Mouse (Mus musculus) inflammation-experienced regulatory T-cells, adult 16 weeks (primary cell): Measurements from ENCODE around the gene Ell3. TPM values are rescaled to one million over a fixed set of nuclear protein-coding genes. Genes with fewer than 3 reads are reported as not detected.

ENCODE experiments used
- polyA plus RNA-seq: library from polyadenylated mRNA; unstranded; fragments of 100-300 nt; shearing (Covaris generic); gene quantifications from one replicate; pipeline ENCODE4 v1.2.1, GENCODE M21; 2017

Gene Ell3
- polyA plus RNA-seq, result 0.74 TPM

DNA sequence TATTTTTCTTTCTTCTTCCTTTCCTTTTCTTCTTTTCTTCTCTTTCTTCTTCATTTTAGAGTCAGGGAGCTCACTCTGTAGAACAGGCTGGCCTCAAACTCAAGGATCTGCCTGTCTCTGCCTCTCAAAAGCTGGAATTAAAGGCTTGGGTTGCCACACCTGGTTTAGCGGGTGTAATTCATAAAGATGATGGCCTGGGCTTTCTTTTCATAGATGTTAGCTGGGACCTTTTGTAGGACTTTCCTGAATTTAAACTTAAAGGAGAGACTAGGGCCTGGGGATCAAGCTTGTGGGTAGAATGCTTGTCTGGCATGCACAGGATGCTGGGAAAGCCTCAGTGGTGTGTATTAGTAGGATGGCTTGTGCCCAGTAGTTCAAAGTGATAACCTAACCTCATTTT lies at the start of gene Ell3:
Gene Ell3 (minus strand): TSS at position 101 of the 400 bp plus-strand sequence.

DNA sequence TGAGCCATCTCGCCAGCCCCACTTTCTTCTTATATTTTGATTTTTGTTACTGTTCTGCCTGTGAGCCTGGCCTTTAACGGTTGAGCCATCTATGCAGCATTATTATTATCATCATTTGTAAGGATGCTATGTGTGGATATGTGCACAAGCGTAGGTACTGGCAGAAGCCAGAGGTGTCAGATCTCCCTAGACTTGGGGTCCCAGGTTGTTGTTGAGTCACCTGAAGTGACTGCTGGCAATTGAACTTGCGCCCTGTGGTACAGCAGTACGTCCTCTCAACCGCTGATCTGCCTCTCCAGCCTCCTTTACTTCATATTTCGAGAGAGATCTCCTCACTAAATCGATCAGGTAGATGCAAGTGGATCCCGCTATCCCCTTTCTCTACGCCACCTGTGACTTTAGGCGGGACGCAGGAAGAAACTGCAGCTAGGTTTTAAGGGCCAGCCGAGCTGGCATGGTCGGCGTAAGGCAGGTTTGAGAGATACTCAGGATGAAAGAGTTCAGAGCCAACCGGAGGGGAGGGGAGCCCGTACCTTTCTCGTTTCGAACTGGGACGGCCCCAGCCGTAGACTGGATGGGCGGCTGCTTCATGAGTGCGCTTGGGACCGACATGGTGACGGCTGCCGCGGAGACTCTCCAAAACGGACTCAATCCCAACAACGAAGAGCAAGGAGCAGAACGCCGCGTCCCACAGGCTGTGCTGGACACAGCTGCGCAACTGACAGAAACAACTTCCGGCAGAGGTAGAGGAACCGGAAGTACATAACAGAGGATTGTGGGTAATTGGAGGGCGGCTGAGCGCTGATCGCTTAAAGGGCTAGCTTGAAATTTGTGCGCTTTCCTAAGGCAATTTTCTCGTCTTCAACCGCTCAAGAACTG lies 29.5 kb upstream of the Ell3 start, which contains the start of gene Mfap1b:
Gene Mfap1b (minus strand): TSS at position 767 of the 879 bp plus-strand sequence.

DNA sequence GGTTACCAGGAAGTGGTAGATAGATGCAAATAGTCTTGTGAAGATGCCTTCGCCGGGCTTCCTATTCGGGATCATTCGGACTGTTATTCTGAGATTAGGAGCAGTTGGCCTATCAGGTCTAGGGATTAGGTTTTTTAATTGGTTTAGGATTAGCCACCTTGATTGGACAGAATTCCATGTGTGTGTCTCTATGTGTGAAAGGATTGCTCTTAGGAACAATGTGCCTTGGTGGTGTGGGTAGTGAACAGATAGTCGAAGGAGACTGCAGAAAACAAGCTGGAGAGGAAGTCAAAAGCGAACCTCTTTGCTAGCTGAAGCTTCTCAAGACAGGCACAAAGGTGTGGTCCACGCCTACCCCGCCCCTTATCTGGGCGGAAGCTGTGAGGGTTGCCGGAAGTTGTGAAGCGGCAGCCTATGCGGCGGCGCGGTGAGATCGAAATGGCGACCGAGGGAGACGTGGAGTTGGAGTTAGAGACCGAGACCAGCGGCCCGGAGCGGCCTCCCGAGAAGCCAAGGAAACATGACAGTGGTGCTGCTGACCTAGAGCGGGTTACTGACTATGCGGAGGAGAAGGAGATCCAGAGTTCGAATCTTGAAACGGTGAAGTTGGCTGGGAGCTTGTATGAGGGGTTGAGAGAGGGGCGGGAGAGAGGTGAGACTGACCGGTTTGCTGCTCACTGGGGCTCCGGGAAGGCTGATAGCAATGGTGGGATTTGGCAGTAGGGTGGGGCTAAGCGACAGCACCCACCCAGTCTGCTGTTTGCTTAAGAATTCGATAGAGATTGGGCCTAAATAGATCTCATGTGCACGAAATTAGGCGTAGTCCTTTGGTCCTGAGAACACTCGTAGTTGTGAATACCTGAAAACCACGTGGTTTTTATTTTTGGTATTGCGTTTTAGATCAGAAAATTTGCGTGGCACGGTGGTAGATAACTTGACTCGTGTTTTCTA lies 12.9 kb upstream of the Ell3 start, which contains the start of gene Serinc4:
Gene Serinc4 (minus strand): TSS at position 90 of the 951 bp plus-strand sequence.

DNA sequence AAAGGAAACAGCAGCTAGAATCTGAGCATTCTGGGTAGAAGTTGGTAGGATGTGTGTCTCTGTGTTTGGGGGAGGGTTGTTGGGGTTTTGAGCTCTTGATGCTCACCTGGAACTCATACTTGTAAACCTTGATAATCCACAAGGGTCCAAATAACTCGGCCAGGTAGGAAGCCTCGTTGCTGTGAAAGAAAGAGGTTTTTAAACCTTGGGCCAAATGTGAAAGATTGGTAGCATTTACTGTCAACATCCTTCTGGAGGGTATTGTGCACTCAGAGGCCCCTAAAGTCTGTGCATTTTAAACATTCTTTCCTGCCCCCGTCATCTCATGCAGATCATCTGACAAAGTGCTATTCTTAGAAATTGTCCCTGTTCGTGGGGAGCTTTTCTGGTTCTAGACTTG lies 8.9 kb upstream of the Ell3 start, which contains the start of gene Hypk:
Gene Hypk (plus strand): TSS at position 301 of the 400 bp plus-strand sequence.

DNA sequence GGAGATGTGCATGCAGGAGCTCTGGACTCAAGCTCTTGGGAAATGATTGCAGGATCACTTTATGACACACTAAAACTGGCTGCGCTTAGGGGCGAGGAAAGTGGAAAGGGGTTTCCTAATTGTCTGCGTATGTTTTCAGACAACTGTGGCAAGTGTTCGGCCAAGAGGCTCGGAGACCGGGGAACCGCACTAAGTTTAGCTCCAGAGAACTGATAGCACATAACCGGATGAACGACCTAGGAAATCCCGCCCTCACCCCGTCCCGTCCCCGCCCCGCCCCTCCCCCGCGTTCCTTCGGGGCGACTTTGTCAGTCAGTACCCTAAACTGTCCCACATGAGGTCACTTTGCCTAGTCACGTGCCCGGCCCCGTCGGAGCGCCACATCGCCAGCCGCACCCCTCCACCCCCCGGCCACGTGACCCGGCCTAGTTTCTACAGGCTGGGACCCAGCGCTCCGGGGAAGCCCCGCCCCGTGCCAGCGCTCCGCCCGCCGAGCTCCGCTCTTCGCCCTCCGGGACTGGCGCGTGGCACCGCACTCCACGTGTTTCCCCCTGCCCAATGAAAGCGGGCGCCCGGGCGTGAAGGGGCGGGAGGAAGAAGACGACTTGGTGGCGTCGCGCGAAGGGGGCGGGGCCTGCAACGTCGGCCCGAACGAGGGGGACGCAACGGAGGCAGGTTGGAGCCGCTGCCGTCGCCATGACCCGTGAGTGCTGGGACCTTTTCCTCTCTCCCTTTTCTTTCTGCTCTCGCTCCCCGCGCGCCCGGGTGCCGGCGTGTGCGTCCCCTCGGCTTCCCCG lies 4.9 kb upstream of the Ell3 start, which contains the start of gene Serf2:
Gene Serf2 (plus strand): TSS at position 457 of the 797 bp plus-strand sequence.

DNA sequence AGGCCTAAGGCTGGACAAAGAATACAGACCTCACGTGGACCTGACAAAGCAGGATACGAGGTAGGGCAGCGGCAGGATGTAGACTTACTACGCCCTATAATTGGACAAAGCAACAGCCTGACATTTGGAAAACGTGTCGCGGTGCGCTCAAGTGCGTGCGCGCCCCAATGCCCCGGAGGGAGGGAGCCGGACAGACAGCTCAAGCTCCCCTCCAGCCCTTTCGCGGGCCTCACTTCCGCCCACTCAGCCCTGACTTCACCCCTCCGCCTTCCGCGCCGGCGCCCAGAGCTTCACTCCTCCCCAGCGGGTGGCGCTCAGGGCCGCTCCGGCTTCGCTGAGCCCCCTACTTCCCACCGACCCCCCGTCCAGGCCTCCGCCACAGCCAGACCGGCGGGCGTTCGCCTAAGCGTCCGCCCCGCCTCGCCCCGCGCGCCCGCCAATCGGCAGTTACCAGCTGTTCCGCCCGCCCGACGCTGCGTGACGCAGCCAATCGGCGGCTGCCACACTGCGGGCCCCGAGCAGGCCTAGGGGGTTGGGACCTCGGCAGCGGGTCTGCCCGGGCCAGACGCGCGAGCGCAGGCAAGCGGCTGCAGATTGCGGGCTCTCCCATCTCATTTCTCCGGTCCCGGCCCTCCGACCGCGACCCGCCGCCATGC lies 30.6 kb downstream of the Ell3 start, which contains the start of the genes Pdia3 and Catsper2:
Gene Pdia3 (plus strand): TSS at position 389 of the 656 bp plus-strand sequence.
Gene Catsper2 (minus strand): TSS at position 406 of the 656 bp plus-strand sequence.

Other genes with a start within 250 kb of the Ell3 start
- 82.8 TPM for gene Trp53bp1, start 172.9 kb downstream of the Ell3 start, polyA plus RNA-seq
- 0.05 TPM for gene Map1a, start 154.7 kb downstream of the Ell3 start, polyA plus RNA-seq
- 17.5 TPM for gene Ppip5k1, start 88.9 kb downstream of the Ell3 start, polyA plus RNA-seq
- not detected for gene Ckmt1, start 86.6 kb downstream of the Ell3 start, polyA plus RNA-seq
- 0.11 TPM for gene Strc, start 57.1 kb downstream of the Ell3 start, polyA plus RNA-seq
- 689 TPM for gene Pdia3, start 30.5 kb downstream of the Ell3 start, polyA plus RNA-seq
- gene Catsper2, start 30.5 kb downstream of the Ell3 start, polyA plus RNA-seq, result 1.8 TPM
- gene Serf2, start 4.9 kb upstream of the Ell3 start, polyA plus RNA-seq, result 500 TPM
- 154 TPM for gene Hypk, start 9.0 kb upstream of the Ell3 start, polyA plus RNA-seq
- 0.15 TPM for gene Serinc4, start 12.5 kb upstream of the Ell3 start, polyA plus RNA-seq
- gene Mfap1b, start 29.8 kb upstream of the Ell3 start, polyA plus RNA-seq, result 121 TPM
- gene Mfap1a, start 62.4 kb upstream of the Ell3 start, polyA plus RNA-seq, result 42.8 TPM
- 7.5 TPM for gene Wdr76, start 62.4 kb upstream of the Ell3 start, polyA plus RNA-seq